Mouse (Mus musculus): Measurements from ENCODE around the gene Sae1. TPM values are rescaled to one million over a fixed set of nuclear protein-coding genes. Genes with fewer than 3 reads are reported as not detected.

Gene Sae1
- 290 and 303 TPM in 2 replicates for polyA plus RNA-seq (2015; fragmentation: Nextera tagmentation; extraction: Ambion mirVana)

DNA sequence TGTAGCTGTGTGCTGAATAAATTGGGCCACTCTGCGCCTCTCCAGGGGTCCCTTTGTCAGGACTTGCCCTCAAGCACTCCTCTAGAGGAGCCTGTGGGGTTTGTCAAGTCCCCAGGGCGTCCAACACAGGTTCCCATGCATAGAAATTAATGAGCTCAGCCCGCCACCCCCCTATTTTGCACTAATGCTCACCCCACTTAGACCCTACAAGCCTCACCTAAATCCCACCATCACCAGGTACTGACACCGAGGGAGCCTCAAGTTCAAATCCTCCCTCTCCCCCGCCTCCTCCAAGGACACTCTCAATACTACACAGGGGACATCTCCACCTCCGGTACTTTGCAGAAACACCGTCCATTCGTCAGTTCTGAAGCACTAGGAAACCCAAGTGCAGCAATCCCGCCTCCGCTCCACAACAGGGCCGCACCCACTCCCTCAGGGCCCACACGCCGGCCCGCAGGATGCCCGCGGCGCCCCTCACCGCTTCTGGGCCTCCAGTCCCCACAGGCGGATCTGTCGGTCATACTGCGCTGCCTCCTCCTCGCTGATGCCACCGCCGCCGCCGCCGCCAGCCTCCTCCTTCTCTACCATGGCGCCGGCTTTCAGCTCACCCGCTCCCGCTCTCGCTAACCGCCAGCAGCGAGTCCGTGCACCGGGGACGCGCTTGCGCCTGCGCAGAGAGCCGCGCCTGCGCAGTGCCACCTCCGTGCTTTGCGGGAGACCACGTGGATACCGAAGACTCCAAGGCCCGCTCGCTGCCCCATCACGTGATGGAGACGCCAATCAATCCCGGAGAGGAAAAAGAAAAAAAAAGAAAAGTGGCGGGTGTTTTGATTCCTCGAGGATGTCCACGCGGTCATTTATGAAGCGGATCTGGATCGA, at the start of gene Sae1:
Sae1 (minus strand) TSS at position 647 of the 882 bp plus-strand sequence.
- Histone ChIP-seq H3K27ac (replicated peaks) (peak within 1 kb of the TSS; percentile 77), H3K4me3 (peak within 1 kb of the TSS; percentile 91), H3K4me1 (peaks cover 27% of the 10 kb centered on the region), H3K4me2 (replicated peaks) (peak within 1 kb of the TSS; percentile 53), H3K9me3 (no peaks in the 10 kb centered on the region), H3K36me3 (no peaks in the 10 kb centered on the region), H3K27me3 (no peaks in the 10 kb centered on the region), H3K9ac (replicated peaks) (peak within 1 kb of the TSS; percentile 96)
- WGBS: under 1% methylated on average over 58 of the region's 58 CpGs
- ATAC-seq (replicated peaks): peak; percentile 95

DNA sequence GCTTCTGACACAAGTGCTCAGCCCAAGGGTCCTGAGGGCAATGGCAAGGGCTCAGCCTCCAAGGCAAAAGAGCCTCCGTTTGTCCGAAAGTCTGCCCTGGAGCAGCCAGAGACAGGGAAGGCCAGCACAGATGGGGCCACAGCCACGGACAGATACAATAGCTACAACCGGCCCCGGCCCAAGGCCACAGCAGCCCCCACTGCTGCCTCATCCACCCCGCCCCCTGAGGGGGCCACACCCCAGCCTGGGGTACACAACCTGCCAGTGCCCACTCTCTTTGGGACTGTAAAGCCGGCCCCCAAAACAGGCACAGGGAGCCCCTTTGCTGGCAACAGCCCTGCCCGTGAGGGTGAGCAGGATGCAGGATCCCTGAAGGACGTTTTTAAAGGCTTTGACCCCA, 47.5 kb upstream of the Sae1 start:
- H3K9ac ChIP-seq (replicated peaks): no peak overlapping the region
- no peaks in the 10 kb centered on the region for H3K27me3 ChIP-seq
- no peak overlapping the region for H3K4me3 ChIP-seq
- H3K36me3 ChIP-seq: peaks cover 71% of the 10 kb centered on the region
- no peak overlapping the region for H3K27ac ChIP-seq (replicated peaks)
- 86% methylated on average over 9 of the region's 9 CpGs for WGBS
- H3K9me3 ChIP-seq: no peaks in the 10 kb centered on the region
- no peak overlapping the region for H3K4me2 ChIP-seq (replicated peaks)
- no peaks in the 10 kb centered on the region for H3K4me1 ChIP-seq
- no peak for ATAC-seq (replicated peaks)

DNA sequence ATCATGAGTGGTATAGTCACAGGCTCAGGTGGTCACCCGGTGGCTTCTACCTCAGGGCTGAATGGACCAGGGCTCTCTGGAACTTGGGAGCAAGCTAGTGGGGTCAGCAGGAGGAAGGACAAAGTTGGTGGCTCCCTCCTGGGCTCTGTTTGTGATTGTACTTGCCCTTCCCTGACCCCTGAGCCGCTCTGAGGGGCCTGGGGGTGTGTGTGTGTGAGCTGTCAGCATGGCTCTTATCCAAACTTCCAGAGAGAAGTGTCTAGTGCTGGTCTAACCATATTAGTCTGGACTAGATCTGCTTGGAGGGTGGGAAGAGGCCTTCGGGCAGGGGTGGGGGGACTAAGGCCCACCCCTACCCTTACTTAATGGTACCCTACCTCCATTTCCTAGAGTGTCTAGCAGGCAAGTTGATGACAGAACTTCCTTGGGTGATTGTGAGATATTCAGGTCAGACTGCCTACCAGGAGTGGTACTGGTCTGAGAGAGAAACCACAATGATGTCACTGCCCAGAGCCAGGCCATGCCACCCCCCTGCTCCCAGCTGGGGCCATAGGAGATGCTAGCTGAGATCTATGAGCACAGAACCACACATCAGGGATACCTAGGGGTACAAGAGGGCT, 45.9 kb upstream of the Sae1 start:
- no peaks in the 10 kb centered on the region for H3K4me1 ChIP-seq
- no peak for ATAC-seq (replicated peaks)
- WGBS: 94% methylated on average over 3 of the region's 3 CpGs
- H3K9ac ChIP-seq (replicated peaks): no peak overlapping the region
- no peaks in the 10 kb centered on the region for H3K9me3 ChIP-seq
- peaks cover 88% of the 10 kb centered on the region for H3K36me3 ChIP-seq
- no peak overlapping the region for H3K4me3 ChIP-seq
- H3K27me3 ChIP-seq: no peaks in the 10 kb centered on the region
- no peak overlapping the region for H3K4me2 ChIP-seq (replicated peaks)
- no peak overlapping the region for H3K27ac ChIP-seq (replicated peaks)

DNA sequence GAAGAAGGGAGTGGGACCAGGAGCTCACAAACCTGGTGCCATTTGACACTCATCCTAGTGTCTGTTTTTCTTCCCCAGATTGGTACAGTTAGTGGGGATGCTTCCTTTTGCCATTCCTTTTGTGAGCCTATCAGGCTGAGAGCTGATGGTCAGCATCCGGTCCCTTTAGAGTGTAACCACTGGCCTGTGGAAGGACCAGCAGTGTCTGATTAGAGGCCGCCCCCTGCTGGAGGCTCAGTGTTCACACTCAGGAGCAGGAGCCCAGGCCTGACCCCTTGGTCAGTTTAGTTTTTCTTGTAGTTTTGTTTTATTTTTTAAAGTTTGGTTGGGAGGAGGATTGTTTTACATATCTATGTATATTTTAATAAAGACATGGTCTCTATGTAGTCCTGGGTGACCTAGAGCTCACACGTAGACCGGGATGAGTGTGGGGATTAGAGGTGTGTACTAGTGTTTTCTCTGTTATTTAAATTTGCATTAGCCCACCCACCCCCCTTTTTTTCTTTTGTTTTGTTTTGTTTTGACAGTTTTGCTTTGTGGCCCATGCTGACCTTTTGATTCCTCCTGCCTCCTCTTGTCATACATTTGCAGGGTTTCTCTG, 38.6 kb upstream of the Sae1 start:
- no peaks in the 10 kb centered on the region for H3K27me3 ChIP-seq
- 49% methylated on average over 4 of the region's 4 CpGs for WGBS
- H3K36me3 ChIP-seq: peaks cover 97% of the 10 kb centered on the region
- H3K27ac ChIP-seq (replicated peaks): no peak overlapping the region
- H3K4me2 ChIP-seq (replicated peaks): no peak overlapping the region
- no peak overlapping the region for H3K4me3 ChIP-seq
- no peaks in the 10 kb centered on the region for H3K4me1 ChIP-seq
- no peak overlapping the region for H3K9ac ChIP-seq (replicated peaks)
- H3K9me3 ChIP-seq: no peaks in the 10 kb centered on the region
- ATAC-seq (replicated peaks): 0 out of 2 replicates have a peak, but pooled peaks have one; percentile 73

DNA sequence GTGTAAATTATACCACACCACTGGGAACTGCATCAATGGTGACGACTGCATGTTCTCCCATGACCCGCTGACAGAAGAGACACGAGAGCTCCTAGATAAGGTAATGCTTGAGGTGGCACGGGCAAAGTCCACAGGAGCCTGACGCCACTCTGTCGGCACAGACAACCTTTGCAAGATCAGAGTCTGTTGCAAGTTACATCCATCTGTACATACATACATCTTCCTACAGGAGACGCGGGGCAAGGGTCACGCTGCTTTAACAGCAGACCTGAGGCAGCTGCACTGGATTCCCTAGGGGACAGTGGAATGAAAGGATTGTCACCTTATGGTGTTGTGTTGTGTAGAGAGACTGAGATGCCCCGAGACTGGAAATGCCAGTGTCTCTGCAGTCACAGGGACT, 38.1 kb upstream of the Sae1 start:
- no peak for ATAC-seq (replicated peaks)
- H3K27ac ChIP-seq (replicated peaks): no peak overlapping the region
- no peaks in the 10 kb centered on the region for H3K4me1 ChIP-seq
- no peaks in the 10 kb centered on the region for H3K27me3 ChIP-seq
- H3K9ac ChIP-seq (replicated peaks): no peak overlapping the region
- no peak overlapping the region for H3K4me3 ChIP-seq
- no peaks in the 10 kb centered on the region for H3K9me3 ChIP-seq
- H3K4me2 ChIP-seq (replicated peaks): no peak overlapping the region
- peaks cover 97% of the 10 kb centered on the region for H3K36me3 ChIP-seq
- 93% methylated on average over 10 of the region's 10 CpGs for WGBS

DNA sequence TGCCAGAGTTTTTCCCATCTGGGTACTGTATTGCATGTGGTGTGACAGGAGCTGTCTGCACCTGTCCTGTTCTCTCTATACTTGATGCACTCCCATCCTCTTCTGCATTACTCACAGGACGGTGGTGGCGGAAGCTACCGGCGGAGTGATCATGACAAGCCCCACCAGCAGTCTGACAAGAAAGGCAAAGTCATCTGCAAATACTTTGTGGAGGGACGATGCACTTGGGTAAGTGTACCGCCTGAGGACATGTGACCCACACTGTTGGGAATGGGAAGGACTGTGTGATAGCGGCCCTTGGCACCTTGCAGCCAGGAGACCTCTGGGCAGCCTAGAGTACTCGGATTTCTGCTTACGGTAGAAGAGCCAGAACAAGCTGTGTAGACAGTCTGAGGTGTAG, 36.1 kb upstream of the Sae1 start:
- no peak overlapping the region for H3K27ac ChIP-seq (replicated peaks)
- 96% methylated on average over 9 of the region's 9 CpGs for WGBS
- H3K36me3 ChIP-seq: peaks cover 97% of the 10 kb centered on the region
- no peak for ATAC-seq (replicated peaks)
- H3K9ac ChIP-seq (replicated peaks): no peak overlapping the region
- no peak overlapping the region for H3K4me2 ChIP-seq (replicated peaks)
- no peaks in the 10 kb centered on the region for H3K27me3 ChIP-seq
- H3K4me3 ChIP-seq: no peak overlapping the region
- no peaks in the 10 kb centered on the region for H3K4me1 ChIP-seq
- H3K9me3 ChIP-seq: no peaks in the 10 kb centered on the region

DNA sequence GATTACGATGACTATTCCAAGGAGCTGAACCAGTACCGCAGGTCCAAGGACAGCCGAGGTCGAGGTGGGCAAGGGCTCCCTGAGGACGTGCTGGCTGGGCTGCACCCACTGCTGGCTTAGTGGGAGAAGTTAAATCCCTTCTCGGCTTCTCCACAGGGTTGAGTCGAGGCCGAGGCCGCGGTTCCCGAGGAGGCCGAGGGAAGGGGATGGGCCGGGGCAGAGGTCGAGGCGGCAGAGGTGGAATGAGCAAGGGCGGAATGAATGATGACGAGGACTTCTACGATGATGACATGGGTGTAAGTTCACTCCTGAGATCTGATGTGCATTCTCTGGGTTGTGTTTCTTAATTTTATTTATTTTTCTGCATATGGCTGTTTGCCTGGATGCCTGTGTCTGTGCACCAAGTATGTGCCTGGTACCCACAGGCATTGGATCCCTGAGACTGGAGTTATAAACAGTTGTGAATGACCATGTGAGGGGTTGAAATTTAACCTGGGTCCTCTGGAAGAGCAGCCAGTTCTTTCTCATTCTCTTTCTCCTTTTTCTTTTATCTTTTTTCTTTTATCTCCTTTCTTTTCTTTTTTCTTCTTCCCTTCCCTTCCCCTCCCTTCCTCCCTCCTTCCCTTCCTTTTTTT, 34.7 kb upstream of the Sae1 start:
- Histone ChIP-seq H3K4me3 (no peak overlapping the region), H3K4me1 (no peaks in the 10 kb centered on the region), H3K36me3 (peaks cover 98% of the 10 kb centered on the region), H3K27ac (replicated peaks) (no peak overlapping the region), H3K9ac (replicated peaks) (no peak overlapping the region), H3K4me2 (replicated peaks) (no peak overlapping the region), H3K9me3 (no peaks in the 10 kb centered on the region), H3K27me3 (no peaks in the 10 kb centered on the region)
- ATAC-seq (replicated peaks): no peak
- 92% methylated on average over 18 of the region's 18 CpGs for WGBS

DNA sequence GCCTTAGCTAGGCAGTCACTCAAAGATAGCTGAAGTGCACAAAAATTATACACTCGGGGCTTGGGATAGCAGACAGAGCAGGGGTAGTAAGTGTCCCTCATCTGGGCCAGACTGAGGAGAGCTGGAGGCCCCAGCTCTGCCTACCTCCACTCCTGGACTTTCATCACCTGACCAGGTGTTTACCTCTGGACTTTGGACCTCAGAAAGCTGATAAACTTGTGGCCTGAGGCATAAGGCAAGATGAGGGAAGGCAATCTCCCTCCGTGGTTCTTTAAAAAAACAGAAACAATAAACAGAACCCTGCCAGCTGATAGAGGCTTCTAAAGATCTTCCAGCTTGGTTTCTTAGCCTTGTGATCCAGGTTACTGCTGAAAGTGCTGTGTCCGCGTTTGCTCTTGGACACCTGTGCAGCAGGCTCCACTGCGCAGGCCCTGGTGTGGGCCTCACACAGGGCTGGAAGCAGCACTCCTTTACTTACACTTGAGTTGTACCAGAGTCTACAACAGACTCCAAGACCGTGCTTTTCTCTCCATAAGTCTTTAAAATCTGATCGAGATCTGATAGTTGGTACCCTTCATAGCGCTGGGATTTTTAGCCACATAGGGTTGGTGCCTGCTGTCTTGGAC, 33.0 kb upstream of the Sae1 start:
- no peaks in the 10 kb centered on the region for H3K4me1 ChIP-seq
- no peak overlapping the region for H3K4me2 ChIP-seq (replicated peaks)
- H3K4me3 ChIP-seq: no peak overlapping the region
- peaks cover 90% of the 10 kb centered on the region for H3K36me3 ChIP-seq
- no peak overlapping the region for H3K9ac ChIP-seq (replicated peaks)
- ATAC-seq (replicated peaks): no peak
- no peak overlapping the region for H3K27ac ChIP-seq (replicated peaks)
- no peaks in the 10 kb centered on the region for H3K27me3 ChIP-seq
- 96% methylated on average over 8 of the region's 8 CpGs for WGBS
- no peaks in the 10 kb centered on the region for H3K9me3 ChIP-seq

DNA sequence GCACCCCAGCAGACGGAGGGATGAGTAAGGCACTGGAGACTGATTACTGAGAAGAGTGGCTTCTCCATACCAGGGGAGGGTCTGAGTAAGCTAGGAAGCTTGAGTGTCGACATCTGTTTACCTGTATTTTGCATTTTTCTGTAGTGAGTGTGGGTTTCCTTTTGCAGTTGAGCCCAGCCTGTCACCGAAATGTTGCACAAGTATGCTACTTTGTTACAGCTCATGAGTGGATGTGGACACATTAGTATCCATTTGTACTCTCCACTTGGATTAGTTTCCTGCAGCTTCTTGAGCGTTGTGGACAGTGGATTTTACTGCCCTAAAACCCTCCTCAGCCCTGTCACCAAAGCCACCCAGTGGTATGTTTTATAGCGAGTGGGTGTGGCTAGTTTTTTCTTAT, 31.1 kb upstream of the Sae1 start:
- Histone ChIP-seq H3K4me1 (no peaks in the 10 kb centered on the region), H3K27me3 (no peaks in the 10 kb centered on the region), H3K9ac (replicated peaks) (no peak overlapping the region), H3K4me3 (no peak overlapping the region), H3K27ac (replicated peaks) (no peak overlapping the region), H3K4me2 (replicated peaks) (no peak overlapping the region), H3K36me3 (peaks cover 71% of the 10 kb centered on the region), H3K9me3 (no peaks in the 10 kb centered on the region)
- 92% methylated on average over 5 of the region's 5 CpGs for WGBS
- ATAC-seq (replicated peaks): no peak

DNA sequence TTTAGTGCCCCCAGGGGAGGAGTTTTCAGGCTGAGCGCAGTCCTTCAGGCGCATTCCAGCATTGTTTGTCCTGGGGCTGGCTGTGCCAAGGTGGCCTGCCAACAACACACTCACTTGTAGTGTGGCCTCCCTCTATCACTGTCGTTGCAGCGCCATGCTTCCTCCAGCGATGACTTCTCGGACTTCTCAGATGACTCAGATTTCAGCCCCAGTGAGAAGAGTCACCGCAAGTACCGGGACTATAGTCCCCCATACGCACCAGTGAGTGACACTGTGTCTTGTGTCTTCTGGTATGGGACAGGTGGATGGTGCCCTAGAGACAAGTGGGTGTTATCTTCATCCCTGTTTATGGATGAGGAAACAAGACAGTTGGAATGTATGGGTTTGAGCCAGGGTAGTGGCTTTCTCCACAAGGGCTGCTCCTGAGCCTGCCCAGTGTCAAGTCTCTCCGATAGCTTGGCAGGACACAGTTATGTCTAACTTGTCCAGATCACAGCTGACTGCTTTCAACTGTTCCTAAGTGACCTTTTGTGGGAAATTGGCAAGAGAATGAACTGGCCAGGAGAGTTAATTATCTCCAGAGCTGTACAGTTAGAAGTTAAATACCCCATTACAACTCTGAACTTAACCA, 29.6 kb upstream of the Sae1 start:
- H3K27me3 ChIP-seq: no peaks in the 10 kb centered on the region
- no peak for ATAC-seq (replicated peaks)
- H3K4me1 ChIP-seq: peaks cover 8% of the 10 kb centered on the region; the same call in 1 of the 2 replicates
- no peak overlapping the region for H3K9ac ChIP-seq (replicated peaks)
- no peak overlapping the region for H3K27ac ChIP-seq (replicated peaks)
- H3K9me3 ChIP-seq: no peaks in the 10 kb centered on the region
- 91% methylated on average over 10 of the region's 10 CpGs for WGBS
- H3K4me3 ChIP-seq: no peak overlapping the region
- no peak overlapping the region for H3K4me2 ChIP-seq (replicated peaks)
- H3K36me3 ChIP-seq: peaks cover 58% of the 10 kb centered on the region

DNA sequence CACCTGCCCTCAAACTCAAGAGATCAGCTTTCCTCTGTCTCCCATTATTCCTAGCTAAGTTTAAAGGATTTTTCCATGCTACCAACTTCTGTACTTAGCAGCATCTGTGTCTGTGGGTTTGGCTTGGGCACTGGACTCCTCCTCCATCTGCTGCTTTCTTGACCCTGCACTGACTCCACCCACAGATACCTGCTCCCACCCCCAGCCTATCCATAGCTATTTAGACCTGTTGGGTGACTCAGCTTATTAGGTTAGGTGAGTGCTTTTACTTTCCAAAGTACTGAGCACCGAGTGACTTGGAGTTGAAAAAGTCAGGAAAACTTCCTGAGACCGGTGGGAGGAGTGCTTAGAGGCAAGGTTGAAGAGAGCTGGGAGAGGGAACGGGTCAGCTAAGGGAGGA, 27.8 kb upstream of the Sae1 start:
- no peak for ATAC-seq (replicated peaks)

More for the DNA sequence above, 27.8 kb upstream of the Sae1 start:
- Histone ChIP-seq H3K4me3 (no peak overlapping the region), H3K36me3 (peaks cover 40% of the 10 kb centered on the region), H3K9ac (replicated peaks) (no peak overlapping the region), H3K27ac (replicated peaks) (no peak overlapping the region), H3K4me2 (replicated peaks) (no peak overlapping the region), H3K9me3 (no peaks in the 10 kb centered on the region), H3K27me3 (no peaks in the 10 kb centered on the region), H3K4me1 (peaks cover 11% of the 10 kb centered on the region; the same call in 1 of the 2 replicates)
- 84% methylated on average over 3 of the region's 3 CpGs for WGBS

All from forebrain, embryonic 15.5 days (tissue).